Mouse (Mus musculus) liver, embryonic 14.5 days (tissue): ENCODE measurements around the gene Mmp21. TPM values are rescaled to one million over a fixed set of nuclear protein-coding genes. Genes with fewer than 3 reads are reported as not detected.
A peak's percentile ranks its signal among the peaks of the same experiment; 100 is the strongest.

Experiments
- ATAC-seq: fragments of 200-750 bp; cut with Nextera tagmentation; 2 replicates; pipeline ENCODE4 v1.8.0; 2017; ENCODE audit warnings: moderate number of reproducible peaks, mild to moderate bottlenecking, moderate library complexity; ENCODE audit not compliant: insufficient read depth
- DNase-seq, 3 experiments: peaks; one replicate each; pipeline ENCODE4 v3.0.0-alpha.2; 2012 to 2013; ENCODE audit warnings: low read depth in 3 of 3, low spot score in 3 of 3
- H3K27ac ChIP-seq: fragments of 300-500 bp; sonication (generic); 2 replicates; pipeline ENCODE4 v1.5.1; 2014; ENCODE audit warnings: moderate library complexity, mild to moderate bottlenecking, control low read depth, inconsistent platforms
- H3K27me3 ChIP-seq: fragments of 300-500 bp; sonication (generic); 2 replicates; pipeline ENCODE4 v1.6.1; 2014; ENCODE audit warnings: mild to moderate bottlenecking, low read length, moderate library complexity; ENCODE audit not compliant: control insufficient read depth, insufficient read depth
- H3K36me3 ChIP-seq: fragments of 300-500 bp; sonication (generic); replicated peaks from 2 replicates; pipeline ENCODE4 v1.6.1; 2014; ENCODE audit warnings: low read depth; ENCODE audit not compliant: control insufficient read depth, insufficient read depth
- H3K4me1 ChIP-seq, 2 experiments: fragments of 200-500 bp in 1 of 2; fragments of 300-500 bp in 1 of 2; sonication (generic) in 1 of 2; replicated peaks; 2 replicates each; pipeline ENCODE4 v1.6.1; 2012 to 2014; ENCODE audit warnings: antibody characterized with exemption in 1 of 2, inconsistent platforms in 1 of 2, low read length in 1 of 2; ENCODE audit not compliant: control insufficient read depth in 2 of 2, insufficient read depth in 2 of 2
- H3K4me2 ChIP-seq: fragments of 300-500 bp; sonication (generic); 2 replicates; pipeline ENCODE4 v1.6.1; 2014; ENCODE audit warnings: low read depth, mild to moderate bottlenecking, control low read depth, moderate library complexity
- H3K4me3 ChIP-seq, 2 experiments: fragments of 200-500 bp in 1 of 2; fragments of 300-500 bp in 1 of 2; sonication (generic) in 1 of 2; 2 replicates each; pipeline ENCODE4 v1.5.1; 2012 to 2014; ENCODE audit warnings: low read depth in 2 of 2, low read length in 2 of 2, mild to moderate bottlenecking in 2 of 2, control low read depth in 1 of 2, inconsistent platforms in 1 of 2, moderate library complexity in 1 of 2; ENCODE audit not compliant: insufficient read depth in 1 of 2
- H3K9ac ChIP-seq: fragments of 300-500 bp; sonication (generic); replicated peaks from 2 replicates; pipeline ENCODE4 v1.6.1; 2014; ENCODE audit warnings: mild to moderate bottlenecking, control low read depth, moderate library complexity
- H3K9me3 ChIP-seq: fragments of 300-500 bp; sonication (generic); 2 replicates; pipeline ENCODE4 v1.6.1; 2016; ENCODE audit warnings: low read length, mixed read lengths; ENCODE audit not compliant: control insufficient read depth
- CTCF ChIP-seq: IDR thresholded peaks from 2 replicates; pipeline ENCODE4 v1.5.1; 2016; ENCODE audit warnings: antibody characterized with exemption, low read depth, control low read depth
- EP300 ChIP-seq: IDR thresholded peaks from 2 replicates; pipeline ENCODE4 v1.6.1; 2016; ENCODE audit warnings: antibody characterized with exemption, low read depth
- WGBS: fragments of 180-500 bp; shearing (Covaris S2); extraction: QIAGEN DNeasy Blood & Tissue Kit; methylation state at CpG from one replicate; pipeline ENCODE4 v1.1.7; 2014; ENCODE audit not compliant: insufficient replicate concordance; 5-methylcytosine and 5-hydroxymethylcytosine counted together
- polyA plus RNA-seq, 2 experiments: library from polyadenylated mRNA; depleted of rRNA in 1 of 2; stranded (reverse) in 1 of 2; unstranded in 1 of 2; fragments of >200 nt; fragmentation: Nextera tagmentation in 1 of 2; extraction: Ambion mirVana in 1 of 2; gene quantifications; 2 replicates each; pipeline versions ENCODE4 v1.2.1 to v1.2.3; 2012 to 2014

Mmp21 gene
- polyA plus RNA-seq, 2 experiments = 0.08 TPM; not detected in 1

DNA sequence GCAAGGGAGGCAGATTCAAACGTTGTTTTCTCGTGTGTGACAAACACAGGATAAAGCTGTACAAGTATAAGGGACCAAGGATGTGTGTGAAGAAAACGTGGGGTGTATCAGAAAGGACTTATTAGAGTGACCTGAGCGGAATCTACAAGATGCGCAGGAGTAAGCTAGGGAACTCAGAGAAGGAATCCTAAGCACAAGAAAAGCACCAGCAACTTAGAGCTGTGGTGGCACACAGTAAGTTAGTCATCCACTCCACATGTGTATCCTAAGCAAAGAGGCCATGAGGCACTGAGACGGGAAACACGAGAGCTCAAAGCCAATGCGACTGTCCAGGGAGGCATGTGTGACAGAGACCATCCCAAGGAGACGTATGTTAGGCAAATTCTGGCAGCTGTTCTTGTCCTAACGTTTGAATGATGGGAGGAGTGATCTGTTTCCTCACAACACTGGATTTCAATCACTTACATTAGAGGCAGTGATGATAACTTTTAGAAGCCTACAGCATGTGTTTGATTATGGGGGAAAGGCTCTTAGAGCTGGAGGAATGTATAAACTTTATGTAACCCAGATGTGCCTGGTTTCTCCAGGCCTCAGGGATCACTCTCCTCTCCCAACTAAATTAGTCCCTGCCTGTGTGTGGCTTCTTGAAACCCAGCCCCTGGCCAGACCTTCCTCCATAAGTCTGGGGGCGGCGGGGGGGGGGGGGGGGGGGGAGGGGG, 44.8 kb downstream of the Mmp21 start:
- no peaks in the 10 kb centered on the region for H3K9me3 ChIP-seq
- ATAC-seq (no peak), DNase-seq (no peak)
- H3K4me1 ChIP-seq = peaks cover 3 to 8% of the 10 kb centered on the region in 2 experiments; a peak in 2 of 4 replicates
- H3K36me3 ChIP-seq = peaks cover 2% of the 10 kb centered on the region
- no peak for TF ChIP-seq CTCF
- TF ChIP-seq EP300 = no peak
- 46% methylated on average over 12 of the region's 12 CpGs for WGBS
- H3K9ac ChIP-seq = no peak overlapping the region
- no peak overlapping the region for H3K4me2 ChIP-seq
- H3K27me3 ChIP-seq = no peaks in the 10 kb centered on the region
- no peak overlapping the region for H3K27ac ChIP-seq
- H3K4me3 ChIP-seq = no peak overlapping the region

DNA sequence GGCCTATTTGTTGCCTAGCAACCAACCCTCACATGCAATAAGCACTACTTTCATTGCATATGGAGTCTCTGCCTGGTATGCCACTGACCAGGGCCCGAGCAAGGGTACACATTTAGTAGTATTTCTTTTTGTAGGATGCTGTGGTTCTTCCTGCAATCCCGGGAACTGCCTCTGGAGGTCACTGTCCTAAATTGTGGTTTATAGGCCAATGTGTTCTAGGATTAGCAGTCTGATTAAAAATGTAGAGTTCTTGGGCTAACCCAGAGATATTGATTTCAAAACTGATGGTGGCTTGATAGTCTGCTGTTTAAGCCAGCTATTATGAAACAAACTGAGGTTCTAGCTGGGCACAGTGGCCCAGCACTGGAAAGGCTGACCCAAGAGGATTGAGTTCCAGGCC, 47.4 kb downstream of the Mmp21 start:
- no peak overlapping the region for H3K4me3 ChIP-seq
- peak; percentile 16 to 29 (median 18) for DNase-seq
- H3K36me3 ChIP-seq = no peaks in the 10 kb centered on the region
- H3K9me3 ChIP-seq = no peaks in the 10 kb centered on the region
- H3K27ac ChIP-seq = no peak overlapping the region
- ATAC-seq = no peak
- 9% methylated on average over 2 of the region's 2 CpGs for WGBS
- H3K27me3 ChIP-seq = no peaks in the 10 kb centered on the region; the same call in 1 of the 2 replicates
- TF ChIP-seq CTCF = peak; percentile 62
- TF ChIP-seq EP300 = no peak
- H3K4me1 ChIP-seq = 0 out of 4 replicates have a peak, but pooled peaks cover 0 to 2% of the 10 kb centered on the region in 2 experiments
- H3K9ac ChIP-seq = no peak overlapping the region
- H3K4me2 ChIP-seq = no peak overlapping the region

DNA sequence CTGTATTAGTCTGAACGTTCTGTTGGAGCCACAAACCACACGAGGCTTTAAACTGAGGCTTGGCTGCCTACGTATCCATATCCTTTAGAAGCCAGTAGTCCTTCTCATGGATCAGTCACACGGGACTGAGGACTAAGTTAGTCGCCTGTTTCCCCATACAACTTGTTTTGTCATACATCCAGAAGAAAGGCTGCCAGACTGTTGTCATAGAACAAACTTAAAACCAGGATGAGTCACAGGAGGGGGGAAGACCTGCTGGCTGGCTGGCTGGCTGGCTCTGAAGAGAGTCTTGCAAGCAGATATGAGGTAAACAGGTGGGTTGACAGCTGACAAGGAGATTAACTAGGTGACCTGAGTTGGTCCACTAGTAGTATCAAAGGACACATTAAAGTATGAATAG, 49.0 kb downstream of the Mmp21 start:
- Histone ChIP-seq H3K4me1 (no peaks in the 10 kb centered on the region), H3K4me2 (no peak overlapping the region), H3K4me3 (no peak overlapping the region), H3K27me3 (no peaks in the 10 kb centered on the region; the same call in 1 of the 2 replicates), H3K9me3 (no peaks in the 10 kb centered on the region), H3K9ac (no peak overlapping the region), H3K36me3 (no peaks in the 10 kb centered on the region), H3K27ac (no peak overlapping the region)
- DNase-seq = no peak
- no peak for TF ChIP-seq CTCF
- no peak for TF ChIP-seq EP300
- ATAC-seq = no peak
- 49% methylated on average over 5 of the region's 5 CpGs for WGBS

DNA sequence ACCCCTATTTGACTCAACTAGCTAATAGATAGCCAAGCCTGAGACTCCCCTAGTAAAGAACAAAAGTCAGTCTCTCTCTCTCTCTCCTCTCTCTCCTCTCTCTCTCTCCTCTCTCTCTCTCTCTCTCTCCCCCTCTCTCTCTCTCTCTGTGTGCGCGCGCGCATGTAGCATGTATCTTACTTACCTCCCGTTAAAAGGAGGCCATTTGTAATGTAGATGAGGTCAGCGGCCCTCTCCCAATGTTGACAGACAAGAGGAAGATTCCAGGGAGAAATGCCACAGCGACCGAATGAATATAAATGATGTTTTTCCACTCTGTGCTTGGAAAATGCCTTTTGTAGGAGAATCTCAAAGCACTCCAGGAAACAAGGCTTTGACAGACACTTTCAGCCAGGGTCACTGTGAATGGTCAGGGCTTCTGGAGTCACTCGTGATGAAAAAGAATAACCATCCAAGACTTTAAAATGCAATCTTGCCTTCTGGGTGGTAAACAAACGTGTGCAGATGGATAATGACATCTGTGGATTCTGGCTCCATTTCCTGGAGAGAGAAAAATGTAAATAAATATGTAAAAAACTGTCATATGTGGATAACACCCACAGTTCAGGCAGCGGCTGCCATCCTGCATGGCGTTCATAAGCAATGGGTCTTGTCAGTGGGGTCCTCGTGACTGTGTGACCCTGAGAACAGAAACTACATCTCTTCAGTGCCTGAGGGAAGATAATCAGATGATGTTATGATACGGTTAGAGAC, 52.5 kb downstream of the Mmp21 start:
- DNase-seq (no peak), ATAC-seq (no peak)
- Histone ChIP-seq H3K27ac (no peak overlapping the region), H3K36me3 (no peaks in the 10 kb centered on the region), H3K4me1 (no peaks in the 10 kb centered on the region), H3K9me3 (no peaks in the 10 kb centered on the region), H3K4me3 (no peak overlapping the region), H3K4me2 (no peak overlapping the region), H3K9ac (no peak overlapping the region), H3K27me3 (no peaks in the 10 kb centered on the region; the same call in 1 of the 2 replicates)
- TF ChIP-seq CTCF = no peak
- TF ChIP-seq EP300 = no peak
- 55% methylated on average over 14 of the region's 14 CpGs for WGBS

Other genes starting within 250 kb of the Mmp21 start
- gene Tex36, start 77.9 kb downstream of the Mmp21 start, polyA plus RNA-seq (2012; rRNA removed) = not detected in 2 replicates
- gene Tex36, start 77.9 kb downstream of the Mmp21 start, polyA plus RNA-seq (2014; fragmentation: Nextera tagmentation; extraction: Ambion mirVana) = not detected in 2 replicates
- gene Edrf1, start 42.5 kb downstream of the Mmp21 start, polyA plus RNA-seq (2012; rRNA removed) = 6.2 and 9.8 TPM in 2 replicates
- gene Edrf1, start 42.5 kb downstream of the Mmp21 start, polyA plus RNA-seq (2014; fragmentation: Nextera tagmentation; extraction: Ambion mirVana) = 8.7 and 12.9 TPM in 2 replicates
- gene Bccip, start 29.3 kb upstream of the Mmp21 start, polyA plus RNA-seq (2012; rRNA removed) = 35.0 and 55.4 TPM in 2 replicates
- gene Bccip, start 29.3 kb upstream of the Mmp21 start, polyA plus RNA-seq (2014; fragmentation: Nextera tagmentation; extraction: Ambion mirVana) = 78.5 and 87.7 TPM in 2 replicates
- 162 and 175 TPM in 2 replicates for gene Uros, start 30.0 kb upstream of the Mmp21 start, polyA plus RNA-seq (2012; rRNA removed)
- 184 and 195 TPM in 2 replicates for gene Uros, start 30.0 kb upstream of the Mmp21 start, polyA plus RNA-seq (2014; fragmentation: Nextera tagmentation; extraction: Ambion mirVana)
- gene Fank1, start 96.8 kb upstream of the Mmp21 start, polyA plus RNA-seq (2012; rRNA removed) = 0.04 and 0.05 TPM in 2 replicates
- 0.11 TPM in 1 of 2 replicates, not detected in the other for gene Fank1, start 96.8 kb upstream of the Mmp21 start, polyA plus RNA-seq (2014; fragmentation: Nextera tagmentation; extraction: Ambion mirVana)
- 5.6 and 6.8 TPM in 2 replicates for gene Dhx32, start 102.7 kb upstream of the Mmp21 start, polyA plus RNA-seq (2012; rRNA removed)
- gene Dhx32, start 102.7 kb upstream of the Mmp21 start, polyA plus RNA-seq (2014; fragmentation: Nextera tagmentation; extraction: Ambion mirVana) = 10.6 and 12.0 TPM in 2 replicates